In the genomic region with DNA sequence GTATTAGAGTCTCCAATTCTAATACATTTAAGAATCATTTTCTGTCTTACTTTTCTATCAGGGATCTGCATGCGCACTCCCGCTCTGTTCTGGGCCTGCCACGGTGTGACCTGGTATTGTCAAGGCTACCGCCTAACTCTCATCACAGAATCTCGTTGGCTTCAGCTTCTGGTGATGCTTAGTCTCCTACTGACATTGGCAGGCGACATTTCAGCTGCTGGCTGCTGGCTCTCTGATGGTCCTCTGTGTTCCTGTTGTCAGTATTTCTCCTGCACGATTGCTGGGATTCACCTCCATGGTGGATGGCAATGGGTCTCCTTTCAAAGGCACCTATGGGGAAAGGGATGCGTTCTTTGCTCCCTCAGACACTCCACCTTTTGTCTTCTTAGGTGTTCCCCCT, we compare ENCODE assay signal across 17 mouse cellular contexts. TPM values are rescaled to one million over a fixed set of nuclear protein-coding genes. Genes with fewer than 3 reads are reported as not detected.
DNase-seq lines count a peak whose midpoint lies in the region; ATAC-seq and TF ChIP-seq lines count a peak whose summit lies in the region.
"Had no signal": no experiment of that assay in that cellular context is flagged by ENCODE, and none has a peak within 500 bp of the region (broad histone marks: within the 10 kb centered on the region; RNA-seq: fewer than 3 reads in every experiment).

No protein-coding gene starts in this region.

- H3K27me3 ChIP-seq in cerebellum, adult 2 months (ENCODE audit: control insufficient read depth, insufficient read depth, low read length) = no peaks in the 10 kb centered on the region
- H3K27me3 ChIP-seq: embryonic facial prominence, embryonic 13.5 days; heart, embryonic 15.5 days; hindbrain, embryonic 13.5 days had no signal

- ATAC-seq in megakaryocyte progenitor cell, adult 5-6 weeks (replicated peaks; ENCODE audit: poor library complexity) = no peak
- ATAC-seq: intestine, embryonic 16.5 days had no signal

- H3K4me3 ChIP-seq in cerebellum, adult 2 months (replicated peaks; ENCODE audit: insufficient read depth, low read depth, low read length) = no peak overlapping the region
- no peak overlapping the region for H3K4me3 ChIP-seq in gastrocnemius, adult 2 months
- H3K4me3 ChIP-seq: embryonic facial prominence, embryonic 13.5 days; heart, embryonic 15.5 days; hindbrain, embryonic 13.5 days had no signal

- H3K4me1 ChIP-seq in cerebellum, adult 2 months (ENCODE audit: control insufficient read depth, insufficient read depth, low read length) = peaks cover 20% of the 10 kb centered on the region

- WGBS in cerebellum, adult 2 months = 66% methylated on average over 8 of the region's 8 CpGs

- H3K27ac ChIP-seq in cerebellum, adult 2 months (ENCODE audit: insufficient read depth, low read length) = no peak overlapping the region
- H3K27ac ChIP-seq in gastrocnemius, adult 2 months = peak overlapping the region; percentile 90; the same call in 1 of the 2 replicates
- H3K27ac ChIP-seq: embryonic facial prominence, embryonic 13.5 days; heart, embryonic 15.5 days; hindbrain, embryonic 13.5 days had no signal

- intact Hi-C loops in gastrocnemius, adult 2 months (cut with DNase I) = no loop called here
- intact Hi-C loops in gastrocnemius, postnatal 14 days (cut with DNase I; ENCODE audit: low total_unique reads) = no loop called here
- intact Hi-C loops in left cerebral cortex, postnatal 4 days (cut with DNase I) = no loop called here

- TF ChIP-seq POLR2A in cerebellum, adult 2 months (IDR thresholded peaks at IDR 0.05; ENCODE audit: borderline replicate concordance, insufficient read depth, low read length) = no peak
- no peak for TF ChIP-seq POLR2A in brain, embryonic 14.5 days (IDR thresholded peaks at IDR 0.05; ENCODE audit: borderline replicate concordance, extremely low read depth, insufficient read depth, insufficient read length, poor library complexity, severe bottlenecking)

- peak; percentile 30 to 31 for DNase-seq in cerebellum, postnatal 14 days
- DNase-seq in cerebellum, adult 2 months = no peak
- DNase-seq in gastrocnemius, adult 2 months = no peak
- DNase-seq in gastrocnemius, postnatal 14 days = no peak
- peak; percentile 15 for DNase-seq in left cerebral cortex, postnatal 4 days
- no peak for DNase-seq in left cerebral cortex, adult 9 months (ENCODE audit: low spot score in 2 of 2)
- DNase-seq in brain, embryonic 14.5 days (ENCODE audit: low read depth) = peak; percentile 15
- DNase-seq: adrenal gland, postnatal 10 days; cerebellum, adult 11-12 months; cerebellum, postnatal 25 days; heart, adult 18-20 months; heart, postnatal 14 days had no signal

- TF ChIP-seq CTCF in cerebellum, adult 2 months (IDR thresholded peaks at IDR 0.05; ENCODE audit: borderline replicate concordance, insufficient read depth, low read depth, low read length) = no peak
- no peak for TF ChIP-seq CTCF in gastrocnemius, adult 2 months (IDR thresholded peaks at IDR 0.05)
- no peak for TF ChIP-seq CTCF in brain, embryonic 14.5 days (IDR thresholded peaks at IDR 0.05; ENCODE audit: borderline replicate concordance, extremely low read depth, insufficient read depth, insufficient read length)

RNA-seq across cellular contexts. Expression of gene Ramp1, which starts 26.7 kb away (rescaled TPM):
- polyA plus RNA-seq in cerebellum, adult 2 months (2012; rRNA removed) = 46.3 and 50.7 TPM in 2 replicates
- 10 to 100 TPM; 19.0 to 29.3 TPM for total RNA-seq in gastrocnemius, adult 2 months (2021)
- 10 to 100 TPM; 28.5 to 29.4 TPM for total RNA-seq in gastrocnemius, postnatal 14 days (2021)
- 10 to 100 TPM; 12.3 to 14.3 TPM for total RNA-seq in left cerebral cortex, postnatal 4 days (2021)
- polyA plus RNA-seq in brain, embryonic 14.5 days (2012; rRNA removed) = 2.6 and 3.8 TPM in 2 replicates
- 184 and 191 TPM in 2 replicates for total RNA-seq in megakaryocyte progenitor cell, adult 5-6 weeks (2015)
- total RNA-seq in megakaryocyte progenitor cell, adult 5-6 weeks (2017) = 174 and 180 TPM in 2 replicates

RNA-seq across cellular contexts. Expression of gene Ube2f, which starts 43.8 kb away (rescaled TPM):
- 70.7 and 72.3 TPM in 2 replicates for polyA plus RNA-seq in cerebellum, adult 2 months (2012; rRNA removed)
- total RNA-seq in gastrocnemius, adult 2 months (2021) = 10 to 100 TPM; 52.1 to 61.6 TPM
- total RNA-seq in gastrocnemius, postnatal 14 days (2021) = 10 to 100 TPM; 55.9 to 59.7 TPM
- 10 to 100 TPM; 44.5 to 48.4 TPM for total RNA-seq in left cerebral cortex, postnatal 4 days (2021)
- 45.8 and 58.6 TPM in 2 replicates for polyA plus RNA-seq in brain, embryonic 14.5 days (2012; rRNA removed)
- 90.2 and 92.6 TPM in 2 replicates for total RNA-seq in megakaryocyte progenitor cell, adult 5-6 weeks (2015)
- total RNA-seq in megakaryocyte progenitor cell, adult 5-6 weeks (2017) = 46.8 and 58.6 TPM in 2 replicates

Comparison
In these comparisons a context has a peak if more than half of its experiments do, and no peak if none do; other contexts are left out.
1. DNase-seq: peak in cerebellum, postnatal 14 days (2 of 2), left cerebral cortex, postnatal 4 days (single experiment) and brain, embryonic 14.5 days (single experiment); none in cerebellum, adult 2 months (0 of 2), gastrocnemius, adult 2 months (single experiment), gastrocnemius, postnatal 14 days (single experiment) and left cerebral cortex, adult 9 months (0 of 2).
2. RNA of gene Ramp1, which starts 26.7 kb away (total RNA-seq): 174 to 191 TPM in megakaryocyte progenitor cell, adult 5-6 weeks; 28.5 to 29.4 TPM in gastrocnemius, postnatal 14 days, 19.0 to 29.3 TPM in gastrocnemius, adult 2 months and 12.3 to 14.3 TPM in left cerebral cortex, postnatal 4 days; every median in the first group is over 4 times any median in the second.